Mouse (Mus musculus) ES-E14 (cell line): ENCODE measurements around the gene Fam118b. TPM values are rescaled to one million over a fixed set of nuclear protein-coding genes. Genes with fewer than 3 reads are reported as not detected.

ENCODE experiments used
- DNase-seq: peaks from one replicate; pipeline ENCODE4 v3.0.0-alpha.2; 2013; ENCODE audit warnings: low read depth, low spot score
- H3K27ac ChIP-seq: 2 replicates; pipeline ENCODE4 v1.5.1; 2012; ENCODE audit warnings: low read depth, mild to moderate bottlenecking, low read length, moderate library complexity, mixed read lengths; ENCODE audit not compliant: poor library complexity, insufficient read depth, severe bottlenecking
- H3K36me3 ChIP-seq: 2 replicates; pipeline ENCODE4 v1.6.1; 2012; ENCODE audit warnings: mild to moderate bottlenecking, low read length, moderate library complexity, mixed read lengths; ENCODE audit not compliant: control insufficient read depth, poor library complexity, insufficient read depth, severe bottlenecking
- H3K4me1 ChIP-seq, 2 experiments: fragments of 150-350 bp in 1 of 2; sonication (generic) in 1 of 2; 2 replicates each; pipeline ENCODE4 v1.6.1; 2012; ENCODE audit warnings: low read length in 2 of 2, mild to moderate bottlenecking in 1 of 2, mixed read lengths in 1 of 2; ENCODE audit not compliant: control insufficient read depth in 2 of 2, insufficient read depth in 2 of 2, poor library complexity in 1 of 2
- H3K4me3 ChIP-seq, 2 experiments: fragments of 150-350 bp in 1 of 2; sonication (generic) in 1 of 2; 2 replicates each; pipeline ENCODE4 v1.5.1; 2012; ENCODE audit warnings: low read length in 2 of 2, low read depth in 1 of 2, mild to moderate bottlenecking in 1 of 2, mixed read lengths in 1 of 2; ENCODE audit not compliant: insufficient read depth in 1 of 2, poor library complexity in 1 of 2, severe bottlenecking in 1 of 2
- H3K9ac ChIP-seq: 2 replicates; pipeline ENCODE4 v1.6.1; 2012; ENCODE audit warnings: low read depth, mild to moderate bottlenecking, low read length, mixed read lengths; ENCODE audit not compliant: poor library complexity, insufficient read depth, severe bottlenecking
- H3K9me3 ChIP-seq: fragments of 150-350 bp; sonication (generic); 2 replicates; pipeline ENCODE4 v1.6.1; 2012; ENCODE audit warnings: low read depth, mild to moderate bottlenecking, low read length; ENCODE audit not compliant: control insufficient read depth, insufficient read depth
- CHD2 ChIP-seq: IDR thresholded peaks from 2 replicates; pipeline ENCODE4 v1.6.1; 2014; ENCODE audit warnings: mild to moderate bottlenecking, low read depth, low read length, inconsistent platforms
- HCFC1 ChIP-seq: IDR thresholded peaks from 2 replicates; pipeline ENCODE4 v1.6.1; 2012; ENCODE audit warnings: low read length, inconsistent platforms, borderline replicate concordance; ENCODE audit not compliant: insufficient read depth
- MAFK ChIP-seq: IDR thresholded peaks from 2 replicates; pipeline ENCODE4 v1.6.1; 2014; ENCODE audit warnings: mild to moderate bottlenecking, low read depth, low read length, inconsistent platforms; ENCODE audit not compliant: insufficient read depth
- ZC3H11A ChIP-seq: IDR thresholded peaks from 2 replicates; pipeline ENCODE4 v1.6.1; 2012; ENCODE audit warnings: low read depth, mild to moderate bottlenecking, inconsistent platforms, low read length, borderline replicate concordance
- ZNF384 ChIP-seq: IDR thresholded peaks from 2 replicates; pipeline ENCODE4 v1.6.1; 2012; ENCODE audit warnings: low read depth, low read length, inconsistent platforms
- in situ Hi-C, 2 experiments: fragments of 600-800 bp; cut with MboI; formaldehyde crosslinking; loops; one replicate each; pipeline ENCODE4 v1.15.1; 2025; ENCODE audit warnings: low sequenced_read_pairs in 2 of 2, inconsistent platforms in 1 of 2; ENCODE audit not compliant: unreplicated experiment in 2 of 2
- total RNA-seq: library from RNA; depleted of rRNA; stranded (reverse); fragments of 300-350 nt; gene quantifications from 2 replicates; pipeline ENCODE4 v1.2.3, GENCODE M21; 2012

Gene Fam118b
- total RNA-seq, 1 experiment, result 26.9 TPM

DNA sequence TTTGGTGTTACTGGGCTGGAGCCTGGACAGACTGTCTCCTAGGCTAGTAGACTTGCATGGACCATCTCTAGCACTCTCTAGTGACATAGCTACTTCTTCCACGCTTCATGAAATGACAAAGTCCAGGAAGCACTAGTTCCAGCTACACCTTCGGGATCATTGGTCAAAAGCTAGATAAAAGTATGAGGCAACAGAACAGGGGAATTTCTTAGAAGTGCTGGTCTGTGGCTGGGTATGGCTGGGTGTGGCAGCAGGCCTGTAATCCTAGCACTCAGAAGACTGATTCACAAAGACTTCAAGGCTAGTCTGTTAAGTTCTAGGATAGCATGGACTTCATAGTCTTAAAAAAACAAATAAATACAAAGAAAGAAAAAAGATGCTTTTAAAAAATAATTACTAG, 4.2 kb downstream of the Fam118b start:
- Histone ChIP-seq H3K9ac (no peak overlapping the region), H3K4me1 (no peaks in the 10 kb centered on the region; a peak in 1 of 4 replicates), H3K9me3 (no peaks in the 10 kb centered on the region), H3K4me3 (no peak overlapping the region), H3K36me3 (no peaks in the 10 kb centered on the region), H3K27ac (no peak overlapping the region)
- TF ChIP-seq HCFC1 (no peak), CHD2 (no peak), ZC3H11A (no peak), ZNF384 (no peak), MAFK (no peak)
- DNase-seq, result no peak
- in situ Hi-C loops, result no loop called here

GRCm38 (mm10) chr9:35262418-35262817, 5.2 kb downstream of the Fam118b start:
- DNase-seq, result no peak
- Histone ChIP-seq H3K9me3 (no peaks in the 10 kb centered on the region), H3K27ac (no peak overlapping the region), H3K36me3 (no peaks in the 10 kb centered on the region), H3K4me3 (no peak overlapping the region), H3K4me1 (no peaks in the 10 kb centered on the region; a peak in 1 of 4 replicates), H3K9ac (no peak overlapping the region)
- in situ Hi-C loops, result no loop called here
- TF ChIP-seq HCFC1 (no peak), ZNF384 (no peak), ZC3H11A (no peak), CHD2 (no peak), MAFK (no peak)

DNA sequence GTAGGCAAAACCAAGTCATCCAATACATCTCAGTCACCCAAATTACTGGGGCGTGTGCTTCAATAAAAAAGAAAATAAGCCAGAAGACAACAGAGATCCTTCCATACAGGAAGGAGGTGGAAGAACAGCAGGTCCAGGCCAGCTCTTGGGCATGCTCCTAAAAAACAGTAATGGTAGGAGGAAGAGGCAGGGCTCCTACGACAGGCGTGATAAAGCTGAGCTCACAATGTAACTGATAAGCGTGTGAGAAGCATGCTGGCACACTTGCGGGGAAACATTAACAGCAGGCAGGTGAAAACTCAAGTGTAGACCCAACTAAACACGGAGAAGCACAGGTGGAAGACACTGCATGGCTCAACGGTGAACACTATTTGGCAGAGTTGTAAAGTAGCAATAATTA, 10.2 kb downstream of the Fam118b start:
- no peak overlapping the region for H3K9ac ChIP-seq
- no peaks in the 10 kb centered on the region; a peak in 1 of 4 replicates for H3K4me1 ChIP-seq
- H3K27ac ChIP-seq, result no peak overlapping the region
- in situ Hi-C loops, result no loop called here
- DNase-seq, result no peak
- H3K36me3 ChIP-seq, result no peaks in the 10 kb centered on the region
- TF ChIP-seq MAFK (no peak), ZC3H11A (no peak), ZNF384 (no peak), CHD2 (no peak), HCFC1 (no peak)
- H3K4me3 ChIP-seq, result no peak overlapping the region
- no peaks in the 10 kb centered on the region for H3K9me3 ChIP-seq

GRCm38 (mm10) chr9:35249476-35249875, 18.1 kb downstream of the Fam118b start:
- no peak for DNase-seq
- TF ChIP-seq HCFC1, result no peak
- TF ChIP-seq ZC3H11A, result no peak
- TF ChIP-seq MAFK, result no peak
- TF ChIP-seq CHD2, result no peak
- TF ChIP-seq ZNF384, result no peak
- Histone ChIP-seq H3K27ac (no peak overlapping the region), H3K4me3 (no peak overlapping the region), H3K9ac (no peak overlapping the region), H3K4me1 (no peaks in the 10 kb centered on the region), H3K9me3 (no peaks in the 10 kb centered on the region), H3K36me3 (no peaks in the 10 kb centered on the region)
- in situ Hi-C loops, result no loop called here

GRCm38 (mm10) chr9:35247405-35247804, 20.2 kb downstream of the Fam118b start:
- no peaks in the 10 kb centered on the region for H3K36me3 ChIP-seq
- no peaks in the 10 kb centered on the region for H3K4me1 ChIP-seq
- no peak overlapping the region for H3K9ac ChIP-seq
- no peaks in the 10 kb centered on the region for H3K9me3 ChIP-seq
- TF ChIP-seq ZNF384, result no peak
- no peak for TF ChIP-seq ZC3H11A
- TF ChIP-seq CHD2, result no peak
- TF ChIP-seq MAFK, result no peak
- no peak for TF ChIP-seq HCFC1
- no peak for DNase-seq
- H3K4me3 ChIP-seq, result no peak overlapping the region
- in situ Hi-C loops, result no loop called here
- no peak overlapping the region for H3K27ac ChIP-seq
